Mouse (Mus musculus) heart, embryonic 16.5 days (tissue): ENCODE data around the gene Msrb3. TPM values are rescaled to one million over a fixed set of nuclear protein-coding genes. Genes with fewer than 3 reads are reported as not detected.

Experiments
- ATAC-seq: fragments of 200-750 bp; cut with Nextera tagmentation; replicated peaks from 2 replicates; pipeline ENCODE4 v1.8.0; 2017; ENCODE audit warnings: moderate number of reproducible peaks; ENCODE audit not compliant: insufficient read depth, low FRiP score; ENCODE audit errors: extremely low read depth
- H3K27ac ChIP-seq: fragments of 300-500 bp; sonication (generic); 2 replicates; pipeline ENCODE4 v1.5.1; 2014; ENCODE audit warnings: mild to moderate bottlenecking, low read length, control low read depth, moderate library complexity
- H3K27me3 ChIP-seq: fragments of 300-500 bp; sonication (generic); 2 replicates; pipeline ENCODE4 v1.6.1; 2014; ENCODE audit warnings: low read length, mixed read lengths; ENCODE audit not compliant: control insufficient read depth, insufficient read depth
- H3K36me3 ChIP-seq: fragments of 300-500 bp; sonication (generic); 2 replicates; pipeline ENCODE4 v1.6.1; 2014; ENCODE audit not compliant: control insufficient read depth, insufficient read depth
- H3K4me1 ChIP-seq: fragments of 300-500 bp; sonication (generic); 2 replicates; pipeline ENCODE4 v1.6.1; 2014; ENCODE audit warnings: low read length, mixed read lengths; ENCODE audit not compliant: control insufficient read depth, insufficient read depth
- H3K4me2 ChIP-seq: fragments of 300-500 bp; sonication (generic); 2 replicates; pipeline ENCODE4 v1.6.1; 2014; ENCODE audit warnings: low read depth, mild to moderate bottlenecking, control low read depth, low read length
- H3K4me3 ChIP-seq: fragments of 300-500 bp; sonication (generic); 2 replicates; pipeline ENCODE4 v1.5.1; 2014; ENCODE audit warnings: mild to moderate bottlenecking, control low read depth, low read length
- H3K9ac ChIP-seq: fragments of 300-500 bp; sonication (generic); 2 replicates; pipeline ENCODE4 v1.6.1; 2014; ENCODE audit warnings: low read length, control low read depth
- H3K9me3 ChIP-seq: fragments of 300-500 bp; sonication (generic); replicated peaks from 2 replicates; pipeline ENCODE4 v1.6.1; 2016; ENCODE audit warnings: low read length; ENCODE audit not compliant: control insufficient read depth
- whole genome bisulfite sequencing: fragments of 180-500 bp; shearing (Covaris S2); extraction: QIAGEN DNeasy Blood & Tissue Kit; methylation state at CpG from one replicate; pipeline ENCODE4 v1.1.7; 2014; 5-methylcytosine and 5-hydroxymethylcytosine counted together
- polyA plus RNA-seq: library from polyadenylated mRNA; unstranded; fragments of >200 nt; fragmentation: Nextera tagmentation; extraction: Ambion mirVana; gene quantifications from 2 replicates; pipeline ENCODE4 v1.2.1, GENCODE M21; 2015

Msrb3 gene
- polyA plus RNA-seq, 1 experiment from 2014 or later = 38.3 TPM

DNA sequence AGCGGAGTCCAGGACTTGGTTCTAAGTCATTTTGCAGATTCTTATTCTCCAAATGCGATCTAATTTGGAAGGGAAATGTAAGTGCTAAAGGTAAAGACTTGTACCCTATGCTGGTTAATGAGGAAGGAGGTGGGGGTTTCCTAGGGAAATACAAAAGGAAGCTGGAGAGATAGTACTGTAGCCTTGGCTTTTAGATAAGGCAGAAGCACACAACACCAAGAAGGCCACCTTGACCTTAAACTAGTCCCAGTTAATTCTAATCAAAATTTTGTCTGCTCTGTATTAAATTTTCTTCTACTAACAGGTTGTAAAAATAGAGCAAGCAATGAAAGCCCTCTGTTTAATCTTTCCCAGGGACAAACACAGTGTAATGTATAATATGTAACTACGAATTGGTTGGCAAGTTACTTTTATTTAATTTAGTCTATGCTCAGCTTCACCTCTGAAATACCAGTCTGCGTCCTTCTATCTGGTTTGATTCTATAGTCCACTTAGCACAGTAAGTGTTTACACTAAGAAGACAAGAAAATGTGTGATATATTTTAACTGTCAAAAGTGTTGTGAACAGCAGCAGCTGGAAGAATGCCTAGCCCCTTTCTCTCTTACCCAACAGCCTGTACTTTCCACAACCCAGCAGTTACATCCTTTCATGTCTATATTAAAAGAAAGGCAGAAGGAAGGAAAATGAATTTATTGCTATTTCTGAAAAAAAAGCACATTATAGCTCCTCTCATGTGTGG lies 87.9 kb downstream of the Msrb3 start:
- no peak for ATAC-seq
- Histone ChIP-seq H3K27ac (peak overlapping the region; percentile 50; the same call in 1 of the 2 replicates), H3K36me3 (peaks cover 6% of the 10 kb centered on the region; the same call in 1 of the 2 replicates), H3K27me3 (no peaks in the 10 kb centered on the region), H3K9ac (no peak overlapping the region), H3K4me2 (peak overlapping the region; percentile 55; the same call in 1 of the 2 replicates), H3K9me3 (no peaks in the 10 kb centered on the region), H3K4me1 (peaks cover 21% of the 10 kb centered on the region), H3K4me3 (no peak overlapping the region)
- 53% methylated on average over 4 of the region's 4 CpGs for WGBS

DNA sequence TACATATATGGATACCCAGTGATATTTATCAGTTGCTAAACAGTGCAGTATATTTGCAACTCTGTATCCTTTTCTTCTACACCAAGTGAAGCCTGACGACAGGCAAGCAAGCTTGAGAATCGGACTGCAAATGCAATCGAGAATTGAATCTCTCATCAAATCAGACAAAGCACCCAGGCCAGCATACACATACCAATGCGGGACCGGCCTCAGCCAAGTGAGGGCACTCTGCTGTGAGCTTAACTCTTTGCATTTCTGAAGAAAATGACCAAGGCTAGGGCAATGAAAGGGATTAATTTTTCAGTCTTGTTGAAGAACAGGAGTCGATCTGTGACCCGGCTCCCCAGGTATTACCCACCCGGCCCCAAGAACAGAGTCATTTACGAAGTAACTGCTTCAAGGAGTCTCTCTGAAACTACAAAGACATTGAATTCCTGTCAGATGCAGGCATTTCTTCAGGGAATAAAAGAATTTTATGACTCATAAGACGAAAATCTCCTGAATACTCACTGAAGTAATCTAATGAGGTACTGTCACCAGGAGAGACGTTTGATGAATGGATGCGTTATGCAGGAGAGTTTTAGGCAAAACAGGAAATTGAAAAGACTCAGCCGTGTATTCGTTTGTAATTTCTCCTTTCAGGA lies 88.7 kb downstream of the Msrb3 start:
- Histone ChIP-seq H3K4me1 (peaks cover 21% of the 10 kb centered on the region), H3K9me3 (no peaks in the 10 kb centered on the region), H3K4me3 (no peak overlapping the region), H3K36me3 (peaks cover 6% of the 10 kb centered on the region; the same call in 1 of the 2 replicates), H3K27ac (peak overlapping the region; percentile 13; the same call in 1 of the 2 replicates), H3K4me2 (no peak overlapping the region), H3K27me3 (no peaks in the 10 kb centered on the region), H3K9ac (no peak overlapping the region)
- no peak for ATAC-seq
- 58% methylated on average over 14 of the region's 14 CpGs for WGBS

DNA sequence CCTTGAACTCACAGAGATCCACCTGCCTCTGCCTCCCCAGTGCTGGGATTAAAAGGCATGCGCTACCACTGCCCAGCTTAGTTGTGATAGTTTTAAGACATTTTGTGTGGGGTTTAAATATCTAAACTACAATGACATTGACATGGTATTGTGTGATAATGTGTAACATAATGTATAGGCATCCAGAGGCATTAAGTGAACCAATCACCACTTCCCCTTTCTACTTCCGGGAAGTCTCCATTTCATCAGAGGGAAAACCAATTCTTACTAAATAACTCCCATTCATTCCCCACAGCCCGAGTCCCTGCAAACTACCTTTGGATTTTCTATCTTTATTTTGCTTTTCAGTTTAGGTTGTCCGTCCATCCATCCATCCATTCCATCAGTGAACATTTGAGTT lies 90.7 kb downstream of the Msrb3 start:
- WGBS = 97% methylated on average over 4 of the region's 4 CpGs
- Histone ChIP-seq H3K9me3 (no peaks in the 10 kb centered on the region), H3K4me3 (no peak overlapping the region), H3K4me2 (no peak overlapping the region), H3K36me3 (0 out of 2 replicates have a peak, but pooled peaks cover 3% of the 10 kb centered on the region), H3K27me3 (no peaks in the 10 kb centered on the region), H3K9ac (no peak overlapping the region), H3K4me1 (peaks cover 21% of the 10 kb centered on the region), H3K27ac (no peak overlapping the region)
- ATAC-seq = no peak

DNA sequence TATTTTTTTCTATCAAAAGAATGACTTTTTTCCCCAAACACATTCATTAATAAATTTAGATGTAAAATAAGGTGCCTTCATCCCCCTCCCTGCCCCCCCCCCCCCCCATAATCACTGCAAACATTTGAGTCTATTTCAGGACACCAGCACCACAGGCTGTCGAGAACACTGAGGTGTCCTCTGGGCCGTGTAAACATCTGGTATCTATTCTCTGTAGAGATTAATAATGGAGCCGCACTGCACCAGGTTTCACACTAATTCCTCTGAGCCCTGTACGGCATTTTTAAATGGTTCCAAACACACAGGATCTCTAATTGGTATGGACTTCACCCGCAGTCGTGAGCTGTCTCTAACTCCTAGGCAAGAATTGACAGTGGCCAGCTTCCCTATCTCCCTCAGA lies 97.8 kb downstream of the Msrb3 start:
- Histone ChIP-seq H3K4me3 (peak overlapping the region; percentile 27), H3K36me3 (no peaks in the 10 kb centered on the region), H3K4me2 (peak overlapping the region; percentile 59), H3K9me3 (no peaks in the 10 kb centered on the region), H3K9ac (no peak overlapping the region), H3K27me3 (no peaks in the 10 kb centered on the region), H3K27ac (peak overlapping the region; percentile 76), H3K4me1 (peaks cover 29% of the 10 kb centered on the region)
- whole genome bisulfite sequencing = 14% methylated on average over 6 of the region's 6 CpGs
- no peak for ATAC-seq

DNA sequence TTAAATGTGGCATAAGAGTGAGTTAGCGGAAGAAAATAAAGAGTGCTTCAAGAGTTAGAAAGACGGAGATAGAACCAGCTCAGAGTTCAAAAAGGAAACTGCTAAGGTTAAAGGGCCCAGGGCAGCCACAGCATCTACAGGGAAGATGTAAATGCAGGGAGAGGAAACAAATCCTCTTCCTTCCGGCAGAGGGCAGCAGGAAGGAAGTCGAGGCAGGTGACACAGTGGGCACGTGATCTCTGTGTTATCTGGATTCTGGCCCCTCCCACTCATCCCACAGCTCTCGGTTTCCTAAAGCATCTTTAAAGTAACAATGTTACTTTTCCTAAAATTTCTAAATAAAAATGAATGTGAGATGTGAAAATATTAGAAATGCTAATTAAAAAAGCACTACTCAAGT lies 99.4 kb downstream of the Msrb3 start:
- WGBS = 73% methylated on average over 6 of the region's 6 CpGs
- Histone ChIP-seq H3K9me3 (no peaks in the 10 kb centered on the region), H3K4me1 (peaks cover 32% of the 10 kb centered on the region), H3K4me2 (no peak overlapping the region), H3K27me3 (no peaks in the 10 kb centered on the region), H3K4me3 (no peak overlapping the region), H3K36me3 (no peaks in the 10 kb centered on the region), H3K9ac (no peak overlapping the region), H3K27ac (no peak overlapping the region)
- ATAC-seq = no peak

DNA sequence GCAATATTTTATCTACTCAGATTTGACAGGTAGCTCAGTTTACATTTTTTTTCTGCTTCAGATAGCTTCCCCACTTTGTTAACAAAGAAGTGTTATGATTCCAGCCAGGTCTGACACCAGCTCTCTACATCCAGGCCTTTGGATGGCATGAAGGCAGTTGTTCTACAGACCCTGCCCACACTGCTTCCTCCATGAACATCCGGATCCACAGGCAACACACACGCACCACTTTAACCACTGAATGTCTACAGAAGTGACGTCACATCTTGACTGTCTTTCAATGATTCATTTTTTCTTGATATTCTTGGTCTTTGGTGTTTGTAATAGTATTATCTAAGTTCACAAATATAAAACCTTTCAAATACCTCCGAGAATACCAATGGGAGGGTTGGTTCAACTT lies 102.2 kb downstream of the Msrb3 start:
- H3K4me2 ChIP-seq = no peak overlapping the region
- H3K36me3 ChIP-seq = no peaks in the 10 kb centered on the region
- H3K9ac ChIP-seq = no peak overlapping the region
- H3K4me3 ChIP-seq = no peak overlapping the region
- no peak for ATAC-seq
- H3K27ac ChIP-seq = no peak overlapping the region
- WGBS = 82% methylated on average over 4 of the region's 4 CpGs
- no peaks in the 10 kb centered on the region for H3K9me3 ChIP-seq
- no peaks in the 10 kb centered on the region for H3K27me3 ChIP-seq
- H3K4me1 ChIP-seq = peaks cover 36% of the 10 kb centered on the region

DNA sequence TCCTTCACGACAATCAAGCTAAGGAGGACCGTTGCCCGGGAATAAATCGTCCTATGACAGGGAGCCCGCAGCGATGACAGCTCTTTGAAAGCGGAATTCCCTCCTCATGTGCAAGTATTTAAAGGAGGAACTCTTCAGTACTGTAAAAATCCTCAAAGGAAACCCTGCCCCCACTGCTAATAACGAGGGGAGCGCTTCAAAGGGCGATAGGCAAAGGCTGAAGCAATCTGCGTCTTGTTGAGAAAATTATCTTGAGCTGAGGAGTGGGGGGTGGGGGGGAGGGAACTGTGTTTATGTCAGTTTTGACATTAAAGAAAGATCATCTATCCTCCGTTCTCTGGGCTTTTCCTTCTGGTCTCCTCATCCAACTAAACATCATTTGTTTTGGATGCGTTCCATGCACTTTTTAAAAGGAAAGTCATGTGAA lies 104.5 kb downstream of the Msrb3 start:
- H3K27me3 ChIP-seq = no peaks in the 10 kb centered on the region
- H3K4me1 ChIP-seq = peaks cover 28% of the 10 kb centered on the region
- H3K27ac ChIP-seq = 0 out of 2 replicates have a peak overlapping the region, but pooled peaks have one; percentile 24
- H3K4me3 ChIP-seq = no peak overlapping the region
- no peaks in the 10 kb centered on the region for H3K9me3 ChIP-seq
- H3K9ac ChIP-seq = no peak overlapping the region
- peaks cover 11% of the 10 kb centered on the region for H3K36me3 ChIP-seq
- peak overlapping the region; percentile 30; the same call in 1 of the 2 replicates for H3K4me2 ChIP-seq
- no peak for ATAC-seq
- 21% methylated on average over 13 of the region's 13 CpGs for WGBS

DNA sequence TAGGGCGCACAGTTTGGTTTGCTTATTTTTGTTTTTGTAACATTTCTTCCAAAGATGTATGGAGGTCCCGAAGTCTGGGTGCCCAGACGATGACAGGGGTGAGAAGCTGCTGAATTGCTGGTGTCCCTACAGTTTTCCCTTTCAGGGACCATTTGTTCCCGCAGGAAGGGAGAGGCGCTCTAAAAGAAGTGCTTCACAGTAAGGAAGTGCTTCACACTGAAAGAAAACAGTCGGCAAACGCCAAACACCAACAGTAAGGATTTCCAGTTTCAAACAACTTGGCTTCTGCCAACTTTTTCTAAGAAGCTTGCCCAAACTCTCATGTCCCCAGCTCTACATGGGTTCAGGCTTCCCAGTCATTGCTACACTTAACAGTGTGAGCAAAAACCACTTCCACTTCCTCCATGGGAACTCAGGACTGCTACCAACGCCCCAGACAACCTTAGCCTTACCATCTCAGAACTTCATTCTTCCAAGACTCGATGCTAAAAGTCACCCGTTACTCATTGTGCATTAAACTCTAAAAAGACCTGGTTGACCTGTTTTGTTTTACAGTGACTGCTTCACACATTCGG lies 106.6 kb downstream of the Msrb3 start:
- Histone ChIP-seq H3K4me2 (no peak overlapping the region), H3K4me1 (peaks cover 24% of the 10 kb centered on the region), H3K27me3 (no peaks in the 10 kb centered on the region), H3K9me3 (no peaks in the 10 kb centered on the region), H3K9ac (no peak overlapping the region), H3K4me3 (no peak overlapping the region), H3K36me3 (peaks cover 21% of the 10 kb centered on the region), H3K27ac (peak overlapping the region; percentile 21; the same call in 1 of the 2 replicates)
- 51% methylated on average over 11 of the region's 11 CpGs for WGBS
- ATAC-seq = no peak

DNA sequence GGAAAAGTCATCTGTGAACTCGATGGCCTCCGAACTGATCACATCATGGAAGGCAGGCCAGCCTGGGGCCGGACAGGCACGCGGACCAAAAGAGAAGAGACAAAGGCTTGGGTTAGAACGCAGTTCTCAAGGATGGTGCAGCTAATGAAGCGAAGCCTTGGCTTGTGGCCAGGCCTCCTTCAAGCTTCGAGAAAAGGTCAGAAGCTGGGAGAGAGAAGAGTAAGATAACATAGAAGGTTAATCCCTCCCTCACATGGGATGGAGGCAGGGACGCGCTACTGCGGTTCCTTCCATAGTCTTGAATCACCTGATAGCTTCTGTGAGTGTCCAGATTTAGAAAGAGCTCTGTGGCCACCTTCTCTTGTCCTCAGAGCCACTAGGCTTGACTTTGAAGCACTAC lies 107.5 kb downstream of the Msrb3 start:
- WGBS = 64% methylated on average over 11 of the region's 11 CpGs
- Histone ChIP-seq H3K9me3 (no peaks in the 10 kb centered on the region), H3K4me3 (no peak overlapping the region), H3K27ac (no peak overlapping the region), H3K4me2 (no peak overlapping the region), H3K9ac (no peak overlapping the region), H3K27me3 (no peaks in the 10 kb centered on the region), H3K36me3 (peaks cover 28% of the 10 kb centered on the region), H3K4me1 (peaks cover 22% of the 10 kb centered on the region)
- ATAC-seq = no peak
